9 mouse cellular contexts compared by ENCODE assay signal in the genomic region with DNA sequence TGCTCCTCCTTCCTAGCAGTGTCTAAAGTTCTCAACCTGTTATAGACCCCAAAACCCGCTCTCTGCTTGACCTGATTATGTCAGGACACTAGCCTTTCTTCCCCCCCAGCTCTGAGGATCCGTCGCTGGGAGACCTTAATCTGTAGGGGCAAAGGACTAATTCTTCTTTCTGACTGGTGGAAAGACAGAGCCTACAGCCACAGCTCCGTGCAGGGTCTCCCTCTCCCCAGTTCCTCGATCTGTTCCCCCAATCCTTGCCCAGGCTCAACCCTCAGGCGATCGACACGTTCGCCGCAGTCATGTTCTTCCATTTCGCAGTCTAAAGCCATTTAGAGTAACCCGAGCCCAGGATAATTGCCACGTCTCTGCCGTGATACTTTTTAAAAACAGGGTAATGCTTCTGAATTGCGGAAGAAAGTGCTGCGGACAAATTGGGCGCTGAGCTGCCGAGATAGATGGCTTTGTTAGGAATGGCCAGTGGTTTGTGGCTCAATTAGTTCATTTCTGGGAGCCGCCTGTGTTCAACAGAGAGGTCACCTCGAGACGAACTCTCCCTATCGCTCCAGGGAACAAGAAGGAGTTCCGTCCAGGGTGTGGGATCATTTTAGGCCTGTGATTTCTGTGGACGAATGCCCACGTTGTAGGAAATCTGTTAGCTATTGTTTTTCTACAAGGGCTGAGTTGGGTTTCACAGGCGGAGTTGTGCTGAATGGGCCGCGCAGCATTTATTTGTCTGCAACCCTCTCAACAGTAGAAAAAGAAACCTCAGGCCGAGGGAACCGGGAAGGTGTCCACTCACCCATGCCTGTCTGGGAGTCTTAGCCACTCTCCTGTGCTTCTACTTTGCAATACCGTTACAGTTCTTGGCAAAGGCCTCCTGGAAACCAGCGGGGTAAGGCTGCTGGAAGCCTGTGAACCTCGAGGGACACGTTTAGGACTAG. TPM values are rescaled to one million over a fixed set of nuclear protein-coding genes. Genes with fewer than 3 reads are reported as not detected.
DNase-seq lines count a peak whose midpoint lies in the region; ATAC-seq and TF ChIP-seq lines count a peak whose summit lies in the region.
"Had no signal": no experiment of that assay in that cellular context is flagged by ENCODE, and none has a peak within 500 bp of the region (broad histone marks: within the 10 kb centered on the region; RNA-seq: fewer than 3 reads in every experiment).

No protein-coding gene starts in this region.

- TF ChIP-seq CTCF in lung, embryonic 14.5 days (IDR thresholded peaks at IDR 0.05; ENCODE audit: low read depth) = no peak
- TF ChIP-seq CTCF in hindbrain, postnatal 0 days (IDR thresholded peaks at IDR 0.05; ENCODE audit: low read depth) = no peak

- no peak overlapping the region for H3K9ac ChIP-seq in lung, embryonic 14.5 days
- peak overlapping the region; percentile 66 for H3K9ac ChIP-seq in embryonic facial prominence, embryonic 12.5 days
- H3K9ac ChIP-seq in hindbrain, postnatal 0 days (replicated peaks; ENCODE audit: low read length) = no peak overlapping the region
- H3K9ac ChIP-seq in midbrain, embryonic 15.5 days = no peak overlapping the region

- H3K4me3 ChIP-seq in lung, embryonic 14.5 days (ENCODE audit: low read depth, low read length) = peak overlapping the region; percentile 49
- peak overlapping the region; percentile 59 for H3K4me3 ChIP-seq in embryonic facial prominence, embryonic 12.5 days
- H3K4me3 ChIP-seq in hindbrain, postnatal 0 days (ENCODE audit: low read length) = peak overlapping the region; percentile 39
- peak overlapping the region; percentile 23; the same call in 1 of the 2 replicates for H3K4me3 ChIP-seq in midbrain, embryonic 15.5 days

- ATAC-seq in lung, embryonic 14.5 days (ENCODE audit: insufficient read depth) = no peak; the same call in 1 of the 2 replicates
- 0 out of 2 replicates have a peak, but pooled peaks have one; percentile 0 for ATAC-seq in embryonic facial prominence, embryonic 12.5 days (ENCODE audit: insufficient number of reproducible peaks, insufficient read depth, low FRiP score, low TSS enrichment)
- no peak for ATAC-seq in hindbrain, postnatal 0 days
- ATAC-seq in midbrain, embryonic 15.5 days (replicated peaks) = no peak

- 10% methylated on average over 34 of the region's 34 CpGs for WGBS in lung, embryonic 14.5 days
- 1% methylated on average over 34 of the region's 34 CpGs for WGBS in embryonic facial prominence, embryonic 12.5 days
- WGBS in hindbrain, postnatal 0 days = 5% methylated on average over 34 of the region's 34 CpGs
- 1% methylated on average over 34 of the region's 34 CpGs for WGBS in midbrain, embryonic 15.5 days

- DNase-seq in lung, embryonic 14.5 days = peak; percentile 26
- DNase-seq in lung, postnatal 36 days = no peak
- no peak for DNase-seq in hindbrain, postnatal 0 days (ENCODE audit: low spot score)
- DNase-seq in layer of hippocampus, postnatal 10 days (ENCODE audit: low spot score in 2 of 2) = no peak
- DNase-seq in left cerebral cortex, adult 11 months (ENCODE audit: low spot score) = no peak
- no peak for DNase-seq in frontal cortex, adult 2 months (ENCODE audit: extremely low spot score in 1 of 2, low spot score in 1 of 2)

- peak overlapping the region; percentile 85 for H3K4me2 ChIP-seq in lung, embryonic 14.5 days
- H3K4me2 ChIP-seq in embryonic facial prominence, embryonic 12.5 days (replicated peaks) = peak overlapping the region; percentile 85
- peak overlapping the region; percentile 64 for H3K4me2 ChIP-seq in hindbrain, postnatal 0 days (ENCODE audit: low read depth, low read length)
- peak overlapping the region; percentile 44; the same call in 1 of the 2 replicates for H3K4me2 ChIP-seq in midbrain, embryonic 15.5 days

- H3K36me3 ChIP-seq in lung, embryonic 14.5 days (ENCODE audit: insufficient read depth) = no peaks in the 10 kb centered on the region
- H3K36me3 ChIP-seq in embryonic facial prominence, embryonic 12.5 days = no peaks in the 10 kb centered on the region
- H3K36me3 ChIP-seq in hindbrain, postnatal 0 days (ENCODE audit: insufficient read depth, low read length) = no peaks in the 10 kb centered on the region
- H3K36me3 ChIP-seq in midbrain, embryonic 15.5 days (replicated peaks) = no peaks in the 10 kb centered on the region

- no peaks in the 10 kb centered on the region for H3K9me3 ChIP-seq in lung, embryonic 14.5 days (ENCODE audit: low read depth, low read length)
- H3K9me3 ChIP-seq in embryonic facial prominence, embryonic 12.5 days = no peaks in the 10 kb centered on the region
- no peaks in the 10 kb centered on the region for H3K9me3 ChIP-seq in hindbrain, postnatal 0 days (ENCODE audit: low read length)
- H3K9me3 ChIP-seq in midbrain, embryonic 15.5 days = no peaks in the 10 kb centered on the region

- H3K27ac ChIP-seq in lung, embryonic 14.5 days (ENCODE audit: low read depth) = no peak overlapping the region
- peak overlapping the region; percentile 95 for H3K27ac ChIP-seq in embryonic facial prominence, embryonic 12.5 days
- H3K27ac ChIP-seq in hindbrain, postnatal 0 days = no peak overlapping the region
- H3K27ac ChIP-seq in midbrain, embryonic 15.5 days = no peak overlapping the region

- H3K27me3 ChIP-seq in lung, embryonic 14.5 days (ENCODE audit: insufficient read depth, low read length) = peaks cover 79% of the 10 kb centered on the region
- peaks cover 11% of the 10 kb centered on the region; the same call in 1 of the 2 replicates for H3K27me3 ChIP-seq in embryonic facial prominence, embryonic 12.5 days
- H3K27me3 ChIP-seq in hindbrain, postnatal 0 days (ENCODE audit: insufficient read depth, low read length) = peaks cover 82% of the 10 kb centered on the region
- H3K27me3 ChIP-seq in midbrain, embryonic 15.5 days (replicated peaks) = peaks cover 79% of the 10 kb centered on the region

- no peaks in the 10 kb centered on the region for H3K4me1 ChIP-seq in lung, embryonic 14.5 days (ENCODE audit: insufficient read depth)
- H3K4me1 ChIP-seq in embryonic facial prominence, embryonic 12.5 days = peaks cover 58% of the 10 kb centered on the region
- no peaks in the 10 kb centered on the region for H3K4me1 ChIP-seq in hindbrain, postnatal 0 days (ENCODE audit: insufficient read depth, low read length)
- peaks cover 7% of the 10 kb centered on the region; the same call in 1 of the 2 replicates for H3K4me1 ChIP-seq in midbrain, embryonic 15.5 days

RNA-seq across cellular contexts. Expression of gene Six1, which starts 0.8 kb away (rescaled TPM):
- 0.45 and 0.53 TPM in 2 replicates for polyA plus RNA-seq in lung, embryonic 14.5 days (2014; fragmentation: Nextera tagmentation; extraction: Ambion mirVana)
- polyA plus RNA-seq in embryonic facial prominence, embryonic 12.5 days (2016; fragmentation: Nextera tagmentation; extraction: Ambion mirVana) = 73.0 and 75.3 TPM in 2 replicates
- 0.22 and 0.47 TPM in 2 replicates for total RNA-seq in hindbrain, postnatal 0 days (2014; rRNA removed)
- 0.54 and 0.68 TPM in 2 replicates for polyA plus RNA-seq in hindbrain, postnatal 0 days (2015; fragmentation: Nextera tagmentation; extraction: Ambion mirVana)
- 0.82 and 1.3 TPM in 2 replicates for polyA plus RNA-seq in midbrain, embryonic 15.5 days (2015; fragmentation: Nextera tagmentation; extraction: Ambion mirVana)
- total RNA-seq in layer of hippocampus, postnatal 10 days (2021) = under 1 TPM; 0.57 to 0.69 TPM
- polyA plus RNA-seq in frontal cortex, adult 2 months (2012; rRNA removed) = 0.16 and 0.34 TPM in 2 replicates
- polyA plus RNA-seq: liver, adult 2 months had no signal

Comparison
In these comparisons a context has a peak if more than half of its experiments do, and no peak if none do; other contexts are left out.
1. RNA of gene Six1, which starts 0.8 kb away (polyA plus RNA-seq): 73.0 to 75.3 TPM in embryonic facial prominence, embryonic 12.5 days; 0.82 to 1.3 TPM in midbrain, embryonic 15.5 days, 0.54 to 0.68 TPM in hindbrain, postnatal 0 days, 0.45 to 0.53 TPM in lung, embryonic 14.5 days and 0.16 to 0.34 TPM in frontal cortex, adult 2 months; every median in the first group is over 10 times any median in the second.
2. Peak in every context shown above with its lines, with median percentiles within 50 percentile points of each other: H3K4me2 ChIP-seq and H3K4me3 ChIP-seq.